Mouse (Mus musculus): Measurements from ENCODE around the gene Galr3. TPM values are rescaled to one million over a fixed set of nuclear protein-coding genes. Genes with fewer than 3 reads are reported as not detected.

The Galr3 gene
- total and polyA plus RNA-seq, 3 experiments, result not detected

GRCm38 (mm10) chr15:79026511-79027290 lies 15.0 kb upstream of the Galr3 start:
- no peak overlapping the region for H3K4me3 ChIP-seq
- H3K9ac ChIP-seq (ENCODE audit: low read depth, low read length), result no peak overlapping the region
- peaks cover 3% of the 10 kb centered on the region for H3K4me1 ChIP-seq (ENCODE audit: control insufficient read depth, insufficient read depth, low read length)
- H3K36me3 ChIP-seq (ENCODE audit: control insufficient read depth, insufficient read depth, low read length), result no peaks in the 10 kb centered on the region
- no peaks in the 10 kb centered on the region for H3K27me3 ChIP-seq (ENCODE audit: control insufficient read depth, insufficient read depth, low read length)
- DNase-seq, result no peak
- 71% methylated on average over 14 of the region's 14 CpGs for WGBS
- no peaks in the 10 kb centered on the region for H3K79me2 ChIP-seq (replicated peaks; ENCODE audit: control insufficient read depth, insufficient read depth, low read length)
- intact Hi-C loops (cut with DNase I), result loop anchor here (2.0 to 5.0 kb wide), 2 partner anchors 42 to 114 kb away; partner anchors contain the start of gene Pdxp
- TF ChIP-seq POLR2A (IDR thresholded peaks at IDR 0.05; ENCODE audit: insufficient read depth, low read depth, low read length) (no peak), CTCF (IDR thresholded peaks at IDR 0.05) (no peak), EP300 (IDR thresholded peaks at IDR 0.05; ENCODE audit: insufficient read depth, low read depth, low read length) (no peak)
- H3K27ac ChIP-seq, result no peak overlapping the region

GRCm38 (mm10) chr15:79027291-79028205 lies 14.1 kb upstream of the Galr3 start:
- intact Hi-C loops (cut with DNase I), result loop anchor here (2.0 to 5.0 kb wide), 3 partner anchors 35 to 115 kb away; partner anchors contain the start of genes Ankrd54 and Pdxp
- DNase-seq, result peak in 1 of 2 experiments; percentile 74
- H3K36me3 ChIP-seq (ENCODE audit: control insufficient read depth, insufficient read depth, low read length), result no peaks in the 10 kb centered on the region

GRCm38 (mm10) chr15:79028237-79028738 lies 13.4 kb upstream of the Galr3 start, which contains the start of gene H1f0:
TSS of gene H1f0 (plus strand) at chr15:79028450.
- TF ChIP-seq POLR2A (IDR thresholded peaks at IDR 0.05; ENCODE audit: insufficient read depth, low read depth, low read length) (peak; percentile 82), CTCF (IDR thresholded peaks at IDR 0.05) (no peak), EP300 (IDR thresholded peaks at IDR 0.05; ENCODE audit: insufficient read depth, low read depth, low read length) (no peak)
- under 1% methylated on average over 57 of the region's 58 CpGs for WGBS
- H3K4me3 ChIP-seq, result peak within 1 kb of the TSS; percentile 66
- H3K36me3 ChIP-seq (ENCODE audit: control insufficient read depth, insufficient read depth, low read length), result no peaks in the 10 kb centered on the region
- no peaks in the 10 kb centered on the region for H3K27me3 ChIP-seq (ENCODE audit: control insufficient read depth, insufficient read depth, low read length)
- peaks cover 3% of the 10 kb centered on the region for H3K4me1 ChIP-seq (ENCODE audit: control insufficient read depth, insufficient read depth, low read length)
- H3K27ac ChIP-seq, result peak within 1 kb of the TSS; percentile 99
- H3K9ac ChIP-seq (ENCODE audit: low read depth, low read length), result peak within 1 kb of the TSS; percentile 96
- intact Hi-C loops (cut with DNase I), result loop anchor here (2.0 to 5.0 kb wide), 2 partner anchors 35 to 116 kb away; partner anchors contain the start of genes Ankrd54 and Pdxp
- no peaks in the 10 kb centered on the region for H3K79me2 ChIP-seq (replicated peaks; ENCODE audit: control insufficient read depth, insufficient read depth, low read length)
- peak; percentile 95 to 97 for DNase-seq

More at GRCm38 (mm10) chr15:79027291-79028205, 14.1 kb upstream of the Galr3 start:
- H3K9ac ChIP-seq (ENCODE audit: low read depth, low read length), result peak overlapping the region; percentile 96
- H3K4me3 ChIP-seq, result peak overlapping the region; percentile 66
- H3K79me2 ChIP-seq (replicated peaks; ENCODE audit: control insufficient read depth, insufficient read depth, low read length), result no peaks in the 10 kb centered on the region
- 8% methylated on average over 46 of the region's 46 CpGs for WGBS
- peak overlapping the region; percentile 99 for H3K27ac ChIP-seq
- H3K4me1 ChIP-seq (ENCODE audit: control insufficient read depth, insufficient read depth, low read length), result peaks cover 3% of the 10 kb centered on the region
- TF ChIP-seq POLR2A (IDR thresholded peaks at IDR 0.05; ENCODE audit: insufficient read depth, low read depth, low read length) (no peak), CTCF (IDR thresholded peaks at IDR 0.05) (no peak), EP300 (IDR thresholded peaks at IDR 0.05; ENCODE audit: insufficient read depth, low read depth, low read length) (no peak)
- H3K27me3 ChIP-seq (ENCODE audit: control insufficient read depth, insufficient read depth, low read length), result no peaks in the 10 kb centered on the region

GRCm38 (mm10) chr15:79028823-79029484 lies 12.7 kb upstream of the Galr3 start:
- intact Hi-C loops (cut with DNase I), result loop anchor here (2.0 to 5.0 kb wide), 2 partner anchors 34 to 117 kb away; partner anchors contain the start of genes Ankrd54 and Pdxp
- Histone ChIP-seq H3K27me3 (ENCODE audit: control insufficient read depth, insufficient read depth, low read length) (no peaks in the 10 kb centered on the region), H3K36me3 (ENCODE audit: control insufficient read depth, insufficient read depth, low read length) (no peaks in the 10 kb centered on the region), H3K79me2 (replicated peaks; ENCODE audit: control insufficient read depth, insufficient read depth, low read length) (no peaks in the 10 kb centered on the region), H3K27ac (peak overlapping the region; percentile 99), H3K4me1 (ENCODE audit: control insufficient read depth, insufficient read depth, low read length) (peaks cover 3% of the 10 kb centered on the region), H3K4me3 (peak overlapping the region; percentile 66), H3K9ac (ENCODE audit: low read depth, low read length) (peak overlapping the region; percentile 96)
- no peak for DNase-seq
- 7% methylated on average over 16 of the region's 16 CpGs for WGBS
- TF ChIP-seq POLR2A (IDR thresholded peaks at IDR 0.05; ENCODE audit: insufficient read depth, low read depth, low read length), result no peak
- no peak for TF ChIP-seq CTCF (IDR thresholded peaks at IDR 0.05)
- no peak for TF ChIP-seq EP300 (IDR thresholded peaks at IDR 0.05; ENCODE audit: insufficient read depth, low read depth, low read length)

Measured in heart, adult 2 months (tissue).